Mouse (Mus musculus) kidney, adult 2 months (tissue): ENCODE data around the gene Thsd7a. TPM values are rescaled to one million over a fixed set of nuclear protein-coding genes. Genes with fewer than 3 reads are reported as not detected.

Experiments used
- DNase-seq: peaks from one replicate; pipeline ENCODE4 v3.0.0; 2021
- H3K27ac ChIP-seq: fragments of 200-500 bp; 2 replicates; pipeline ENCODE4 v1.5.1; 2012; ENCODE audit warnings: low read depth, low read length, control low read depth, inconsistent platforms; ENCODE audit not compliant: insufficient read depth
- H3K27me3 ChIP-seq: fragments of 200-500 bp; replicated peaks from 2 replicates; pipeline ENCODE4 v1.6.1; 2012; ENCODE audit warnings: mild to moderate bottlenecking, moderate library complexity, low read length, inconsistent platforms; ENCODE audit not compliant: control insufficient read depth, insufficient read depth
- H3K36me3 ChIP-seq: fragments of 200-500 bp; 2 replicates; pipeline ENCODE4 v1.6.1; 2012; ENCODE audit warnings: mild to moderate bottlenecking, moderate library complexity, low read length, inconsistent platforms; ENCODE audit not compliant: control insufficient read depth, insufficient read depth
- H3K4me1 ChIP-seq: fragments of 200-500 bp; 2 replicates; pipeline ENCODE4 v1.6.1; 2011; ENCODE audit warnings: low read length; ENCODE audit not compliant: control insufficient read depth, insufficient read depth
- H3K4me3 ChIP-seq: fragments of 200-500 bp; 2 replicates; pipeline ENCODE4 v1.5.1; 2011; ENCODE audit warnings: mild to moderate bottlenecking, low read depth, low read length, control low read depth; ENCODE audit not compliant: insufficient read depth
- CTCF ChIP-seq: fragments of 200-500 bp; conservative IDR thresholded peaks from 2 replicates; pipeline ENCODE4 v1.5.1; 2011; ENCODE audit warnings: low read depth, mild to moderate bottlenecking, control low read depth, low read length, moderate library complexity, mixed read lengths; ENCODE audit not compliant: insufficient read depth, insufficient read length
- POLR2A ChIP-seq: fragments of 200-500 bp; IDR thresholded peaks from one replicate; pipeline ENCODE4 v1.6.1; 2011; ENCODE audit warnings: low read depth, low read length, control low read depth
- WGBS: fragments of 180-500 bp; shearing (Covaris S2); methylation state at CpG from one replicate; pipeline ENCODE4 v1.1.7; 2018; 5-methylcytosine and 5-hydroxymethylcytosine counted together
- polyA plus RNA-seq: library from polyadenylated mRNA; depleted of rRNA; stranded (reverse); fragments of >200 nt; gene quantifications from 2 replicates; pipeline ENCODE4 v1.2.3, GENCODE M21; 2012

Gene Thsd7a
- polyA plus RNA-seq, 1 experiment: 5.7 TPM

DNA sequence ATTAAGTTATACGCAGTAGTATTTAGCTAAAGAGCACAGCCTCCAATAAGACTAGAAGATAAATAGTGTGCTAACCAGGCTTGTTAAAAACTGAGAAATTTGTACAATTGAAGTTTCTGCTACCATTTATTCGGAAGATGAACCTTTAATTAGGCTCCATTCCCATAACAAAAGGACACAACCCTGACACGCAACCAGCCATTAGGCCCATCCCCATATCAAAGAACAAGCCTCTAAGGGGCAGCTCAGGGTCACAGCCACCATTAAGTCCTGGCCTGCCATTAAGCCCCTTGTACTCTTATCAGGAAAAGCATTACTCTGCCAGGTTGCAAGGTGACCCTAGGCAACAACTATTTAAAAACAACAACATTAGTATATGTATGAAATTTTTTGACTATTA, 198.0 kb downstream of the Thsd7a start:
- Histone ChIP-seq H3K27ac (no peak overlapping the region), H3K27me3 (no peaks in the 10 kb centered on the region), H3K36me3 (no peaks in the 10 kb centered on the region), H3K4me3 (no peak overlapping the region), H3K4me1 (no peaks in the 10 kb centered on the region)
- 87% methylated on average over 3 of the region's 3 CpGs for WGBS
- TF ChIP-seq CTCF: no peak
- TF ChIP-seq POLR2A: no peak
- DNase-seq: no peak

GRCm38 (mm10) chr6:12550054-12550655, 199.1 kb downstream of the Thsd7a start:
- H3K4me1 ChIP-seq: no peaks in the 10 kb centered on the region
- H3K27me3 ChIP-seq: no peaks in the 10 kb centered on the region
- H3K4me3 ChIP-seq: no peak overlapping the region
- TF ChIP-seq POLR2A: no peak
- TF ChIP-seq CTCF: no peak
- H3K27ac ChIP-seq: no peak overlapping the region
- 63% methylated on average over 4 of the region's 4 CpGs for WGBS
- peak; percentile 30 for DNase-seq
- no peaks in the 10 kb centered on the region for H3K36me3 ChIP-seq

DNA sequence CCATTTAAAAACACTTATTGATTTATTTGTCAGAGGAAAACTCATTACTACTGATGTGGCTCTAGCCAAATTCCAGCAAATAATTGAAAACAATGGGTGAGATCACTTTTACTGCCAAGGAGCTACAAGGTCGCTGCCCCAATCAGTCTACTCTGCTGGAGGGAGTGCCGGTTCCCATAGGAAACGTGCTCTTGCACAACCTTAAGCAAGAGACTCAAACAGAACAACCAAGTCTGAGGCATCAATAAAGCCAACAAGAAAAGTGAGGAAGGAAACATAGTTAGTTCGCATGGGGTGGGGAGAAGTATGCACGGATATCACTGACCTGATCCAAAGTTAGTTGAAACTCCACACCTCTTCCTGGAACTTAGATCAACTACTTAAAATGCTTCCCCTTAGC, 205.1 kb downstream of the Thsd7a start:
- H3K27me3 ChIP-seq: no peaks in the 10 kb centered on the region
- no peaks in the 10 kb centered on the region for H3K36me3 ChIP-seq
- no peak overlapping the region for H3K4me3 ChIP-seq
- no peak overlapping the region for H3K27ac ChIP-seq
- peak; percentile 66 for DNase-seq
- H3K4me1 ChIP-seq: no peaks in the 10 kb centered on the region
- 41% methylated on average over 5 of the region's 5 CpGs for WGBS
- TF ChIP-seq POLR2A (no peak), CTCF (no peak)

- no peaks in the 10 kb centered on the region for H3K4me1 ChIP-seq
- DNase-seq: no peak
- no peaks in the 10 kb centered on the region for H3K27me3 ChIP-seq
- TF ChIP-seq CTCF: no peak
- TF ChIP-seq POLR2A: no peak
- no peak overlapping the region for H3K4me3 ChIP-seq
- 72% methylated on average over 3 of the region's 3 CpGs for WGBS
- H3K27ac ChIP-seq: no peak overlapping the region
- no peaks in the 10 kb centered on the region for H3K36me3 ChIP-seq
Measured at GRCm38 (mm10) chr6:12542496-12542895, 206.7 kb downstream of the Thsd7a start.

DNA sequence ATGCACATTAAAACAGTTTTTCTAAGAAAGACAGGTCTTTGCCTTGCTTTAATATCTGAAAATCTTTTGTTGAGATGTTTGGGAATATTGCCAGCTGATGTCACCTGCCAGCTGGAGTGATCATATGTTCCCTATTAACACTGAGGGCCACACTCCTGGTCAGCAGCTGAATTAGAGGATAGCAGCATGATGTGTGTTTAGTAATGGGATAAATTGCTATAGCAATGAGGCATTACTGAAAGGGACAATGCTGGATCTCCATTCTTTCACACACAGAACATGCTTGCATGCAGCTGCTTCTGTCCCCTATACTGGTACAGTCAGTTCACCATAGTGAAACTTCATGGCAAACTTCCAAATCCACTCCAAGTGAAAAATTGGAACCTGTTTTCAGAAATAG, 230.1 kb downstream of the Thsd7a start:
- H3K4me1 ChIP-seq: no peaks in the 10 kb centered on the region
- H3K4me3 ChIP-seq: no peak overlapping the region
- no peak for TF ChIP-seq CTCF
- TF ChIP-seq POLR2A: no peak
- DNase-seq: no peak
- H3K27me3 ChIP-seq: no peaks in the 10 kb centered on the region
- H3K36me3 ChIP-seq: no peaks in the 10 kb centered on the region
- no peak overlapping the region for H3K27ac ChIP-seq

- Histone ChIP-seq H3K4me1 (no peaks in the 10 kb centered on the region), H3K4me3 (no peak overlapping the region), H3K27me3 (no peaks in the 10 kb centered on the region), H3K27ac (no peak overlapping the region), H3K36me3 (no peaks in the 10 kb centered on the region)
- no peak for TF ChIP-seq POLR2A
- no peak for TF ChIP-seq CTCF
- WGBS: 91% methylated on average over 9 of the region's 9 CpGs
- DNase-seq: no peak
Measured at GRCm38 (mm10) chr6:12518283-12518903, 230.8 kb downstream of the Thsd7a start.

DNA sequence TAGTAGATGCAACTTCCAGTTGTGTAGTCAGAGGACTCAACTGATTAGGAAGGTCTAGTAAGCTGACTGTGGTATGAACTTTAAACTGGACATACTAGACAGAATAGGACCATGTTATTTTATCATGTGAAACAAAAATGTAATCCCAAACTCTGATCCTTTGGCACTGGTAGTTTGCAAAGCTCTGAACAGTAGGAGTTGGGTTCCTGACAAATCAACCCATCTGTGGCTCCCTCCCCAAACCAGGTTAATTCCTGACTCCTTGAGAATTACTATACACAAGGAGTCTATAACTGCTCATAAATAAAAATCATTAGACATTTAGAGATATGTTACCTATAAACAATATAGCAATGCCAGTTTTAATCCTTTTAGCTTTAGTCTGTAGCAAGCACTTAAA, 231.5 kb downstream of the Thsd7a start:
- Histone ChIP-seq H3K4me1 (no peaks in the 10 kb centered on the region), H3K27ac (no peak overlapping the region), H3K27me3 (no peaks in the 10 kb centered on the region)

More for the DNA sequence above, 231.5 kb downstream of the Thsd7a start:
- no peak overlapping the region for H3K4me3 ChIP-seq
- no peak for DNase-seq
- TF ChIP-seq POLR2A (no peak), CTCF (no peak)
- H3K36me3 ChIP-seq: no peaks in the 10 kb centered on the region
